Mouse (Mus musculus): ENCODE results near the gene Raly. TPM values are rescaled to one million over a fixed set of nuclear protein-coding genes. Genes with fewer than 3 reads are reported as not detected.
A peak's percentile ranks its signal among the peaks of the same experiment; 100 is the strongest.

The Raly gene
- 36.7 and 49.2 TPM in 2 replicates for polyA plus RNA-seq (2016; fragmentation: Nextera tagmentation; extraction: Ambion mirVana)

- H3K4me2 ChIP-seq (replicated peaks), result peak within 1 kb of the TSS; percentile 88
- H3K27me3 ChIP-seq (replicated peaks), result no peaks in the 10 kb centered on the region
- peak within 1 kb of the TSS; percentile 94 for H3K4me3 ChIP-seq
- H3K36me3 ChIP-seq, result no peaks in the 10 kb centered on the region
- peak within 1 kb of the TSS; percentile 82 for H3K27ac ChIP-seq
- peak within 1 kb of the TSS; percentile 95 for H3K9ac ChIP-seq
- H3K4me1 ChIP-seq, result peaks cover 25% of the 10 kb centered on the region
- ATAC-seq (ENCODE audit: low FRiP score, low read depth), result peak; percentile 98
- H3K9me3 ChIP-seq, result no peaks in the 10 kb centered on the region
- under 1% methylated on average over 82 of the region's 89 CpGs for WGBS
Measured at GRCm38 (mm10) chr2:154790656-154791483, at the start of gene Raly, which contains the start of gene a. Gene Raly, plus strand, starts transcription at chr2:154791096. Gene a, plus strand, starts transcription at chr2:154791402.

GRCm38 (mm10) chr2:154742911-154743819, 47.7 kb upstream of the Raly start:
- H3K9ac ChIP-seq, result no peak overlapping the region
- H3K9me3 ChIP-seq, result no peaks in the 10 kb centered on the region
- H3K4me2 ChIP-seq (replicated peaks), result no peak overlapping the region
- no peak overlapping the region for H3K4me3 ChIP-seq
- no peak for ATAC-seq (ENCODE audit: low FRiP score, low read depth)
- no peaks in the 10 kb centered on the region for H3K36me3 ChIP-seq
- H3K4me1 ChIP-seq, result 0 out of 2 replicates have a peak, but pooled peaks cover 3% of the 10 kb centered on the region
- 70% methylated on average over 10 of the region's 10 CpGs for WGBS
- no peak overlapping the region for H3K27ac ChIP-seq
- no peaks in the 10 kb centered on the region for H3K27me3 ChIP-seq (replicated peaks)

DNA sequence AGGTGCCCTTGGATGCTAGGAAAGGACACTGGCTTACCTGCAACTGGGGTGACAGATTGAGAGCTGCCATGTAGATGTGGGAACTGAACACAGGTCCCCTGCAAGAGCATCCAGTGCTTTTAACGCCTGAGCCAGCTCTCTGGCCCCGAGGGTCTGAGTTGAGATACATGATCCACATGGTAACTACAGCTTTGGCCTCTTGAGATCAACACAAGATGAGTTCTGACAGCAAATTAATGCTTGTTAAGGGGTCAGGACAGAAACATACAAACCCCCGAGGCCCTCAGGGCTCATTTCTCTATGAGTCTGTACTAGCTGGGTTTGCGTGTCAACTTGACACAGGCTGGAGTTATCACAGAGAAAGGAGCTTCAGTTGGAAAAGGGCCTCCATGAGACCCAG, 47.0 kb upstream of the Raly start:
- Histone ChIP-seq H3K36me3 (no peaks in the 10 kb centered on the region), H3K9me3 (no peaks in the 10 kb centered on the region), H3K27me3 (replicated peaks) (no peaks in the 10 kb centered on the region), H3K9ac (no peak overlapping the region), H3K4me3 (no peak overlapping the region), H3K27ac (no peak overlapping the region), H3K4me2 (replicated peaks) (no peak overlapping the region), H3K4me1 (peaks cover 9% of the 10 kb centered on the region; the same call in 1 of the 2 replicates)
- ATAC-seq (ENCODE audit: low FRiP score, low read depth), result no peak
- WGBS, result 70% methylated on average over 4 of the region's 4 CpGs

GRCm38 (mm10) chr2:154748383-154748782, 42.5 kb upstream of the Raly start:
- no peak for ATAC-seq (ENCODE audit: low FRiP score, low read depth)
- Histone ChIP-seq H3K27ac (no peak overlapping the region), H3K27me3 (replicated peaks) (no peaks in the 10 kb centered on the region; the same call in 1 of the 2 replicates), H3K9ac (no peak overlapping the region), H3K4me1 (peaks cover 21% of the 10 kb centered on the region), H3K4me2 (replicated peaks) (no peak overlapping the region), H3K9me3 (no peaks in the 10 kb centered on the region), H3K36me3 (no peaks in the 10 kb centered on the region), H3K4me3 (no peak overlapping the region)
- WGBS, result 83% methylated on average over 2 of the region's 2 CpGs

GRCm38 (mm10) chr2:154749046-154750036, 41.6 kb upstream of the Raly start:
- no peaks in the 10 kb centered on the region for H3K9me3 ChIP-seq
- peak; percentile 74 for ATAC-seq (ENCODE audit: low FRiP score, low read depth)
- 58% methylated on average over 23 of the region's 23 CpGs for WGBS
- no peaks in the 10 kb centered on the region for H3K36me3 ChIP-seq
- peak overlapping the region; percentile 20 for H3K4me2 ChIP-seq (replicated peaks)
- no peak overlapping the region for H3K27ac ChIP-seq
- H3K4me1 ChIP-seq, result peaks cover 21% of the 10 kb centered on the region
- H3K27me3 ChIP-seq (replicated peaks), result no peaks in the 10 kb centered on the region; the same call in 1 of the 2 replicates
- no peak overlapping the region for H3K9ac ChIP-seq
- no peak overlapping the region for H3K4me3 ChIP-seq

GRCm38 (mm10) chr2:154751924-154752323, 39.0 kb upstream of the Raly start:
- Histone ChIP-seq H3K27me3 (replicated peaks) (no peaks in the 10 kb centered on the region; the same call in 1 of the 2 replicates), H3K4me2 (replicated peaks) (no peak overlapping the region), H3K9me3 (no peaks in the 10 kb centered on the region), H3K4me1 (peaks cover 21% of the 10 kb centered on the region), H3K4me3 (no peak overlapping the region), H3K27ac (no peak overlapping the region), H3K9ac (no peak overlapping the region), H3K36me3 (no peaks in the 10 kb centered on the region)
- WGBS, result 54% methylated on average over 8 of the region's 8 CpGs
- ATAC-seq (ENCODE audit: low FRiP score, low read depth), result no peak

DNA sequence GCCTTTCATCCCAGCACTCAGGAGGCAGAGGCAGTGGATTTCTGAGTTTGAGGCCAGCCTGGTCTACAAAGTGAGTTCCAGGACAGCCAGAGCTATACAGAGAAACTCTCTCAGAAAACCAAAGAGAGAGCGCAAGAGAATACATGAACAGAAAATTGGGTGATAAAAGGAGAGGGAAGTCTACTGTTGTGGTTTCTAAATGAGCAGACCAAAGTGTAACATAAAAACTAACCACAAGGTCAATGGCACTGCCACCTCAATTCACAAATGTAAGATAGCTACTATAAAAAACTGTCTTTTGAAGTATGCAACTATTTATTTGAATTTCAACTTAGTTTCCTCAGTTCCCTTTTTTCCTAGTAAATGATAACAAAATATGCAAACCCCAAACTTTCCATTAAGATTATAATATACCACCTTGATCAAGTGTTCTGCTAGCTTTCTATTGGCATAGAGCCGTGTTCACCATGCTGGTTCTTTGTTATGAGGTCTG, 36.8 kb upstream of the Raly start:
- peaks cover 13% of the 10 kb centered on the region for H3K4me1 ChIP-seq
- WGBS, result 90% methylated on average over 2 of the region's 2 CpGs
- H3K4me3 ChIP-seq, result no peak overlapping the region
- no peak overlapping the region for H3K4me2 ChIP-seq (replicated peaks)
- H3K36me3 ChIP-seq, result no peaks in the 10 kb centered on the region
- no peak overlapping the region for H3K27ac ChIP-seq
- no peaks in the 10 kb centered on the region for H3K9me3 ChIP-seq
- ATAC-seq (ENCODE audit: low FRiP score, low read depth), result no peak
- H3K27me3 ChIP-seq (replicated peaks), result no peaks in the 10 kb centered on the region; the same call in 1 of the 2 replicates
- no peak overlapping the region for H3K9ac ChIP-seq

DNA sequence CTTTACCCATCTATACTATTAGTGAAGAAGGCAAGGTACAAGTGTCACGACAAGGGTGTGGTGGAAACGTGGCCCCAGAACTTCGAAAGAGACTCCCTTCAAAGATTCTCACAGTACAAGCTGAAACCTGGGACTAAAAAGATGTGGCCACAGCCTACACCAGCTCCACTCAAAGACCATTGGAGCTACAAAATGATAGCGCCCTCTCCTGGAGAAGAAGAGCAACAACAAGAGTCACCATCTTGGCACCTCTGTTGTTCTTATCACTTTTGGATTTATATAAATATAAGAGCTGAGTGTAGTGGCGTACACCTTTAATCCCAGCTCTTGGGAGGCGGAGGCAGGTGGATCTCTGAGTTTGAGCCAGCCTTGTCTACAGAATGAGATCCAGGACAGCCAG, 35.1 kb upstream of the Raly start:
- Histone ChIP-seq H3K27ac (no peak overlapping the region), H3K4me3 (no peak overlapping the region), H3K9me3 (no peaks in the 10 kb centered on the region), H3K4me2 (replicated peaks) (no peak overlapping the region), H3K36me3 (no peaks in the 10 kb centered on the region), H3K9ac (no peak overlapping the region), H3K27me3 (replicated peaks) (no peaks in the 10 kb centered on the region; the same call in 1 of the 2 replicates), H3K4me1 (peaks cover 5% of the 10 kb centered on the region; the same call in 1 of the 2 replicates)
- no peak for ATAC-seq (ENCODE audit: low FRiP score, low read depth)
- WGBS, result 58% methylated on average over 6 of the region's 6 CpGs

- Histone ChIP-seq H3K36me3 (no peaks in the 10 kb centered on the region), H3K9ac (no peak overlapping the region), H3K9me3 (no peaks in the 10 kb centered on the region), H3K4me2 (replicated peaks) (no peak overlapping the region), H3K27me3 (replicated peaks) (no peaks in the 10 kb centered on the region), H3K4me3 (no peak overlapping the region), H3K4me1 (no peaks in the 10 kb centered on the region), H3K27ac (no peak overlapping the region)
- no peak for ATAC-seq (ENCODE audit: low FRiP score, low read depth)
- 81% methylated on average over 5 of the region's 5 CpGs for WGBS
Measured at GRCm38 (mm10) chr2:154757691-154758090, 33.2 kb upstream of the Raly start.

GRCm38 (mm10) chr2:154758454-154758853, 32.4 kb upstream of the Raly start:
- H3K36me3 ChIP-seq, result no peaks in the 10 kb centered on the region

GRCm38 (mm10) chr2:154763226-154763625, 27.7 kb upstream of the Raly start:
- Histone ChIP-seq H3K4me3 (no peak overlapping the region), H3K36me3 (no peaks in the 10 kb centered on the region), H3K27ac (no peak overlapping the region), H3K4me2 (replicated peaks) (no peak overlapping the region), H3K9me3 (no peaks in the 10 kb centered on the region), H3K4me1 (no peaks in the 10 kb centered on the region), H3K9ac (no peak overlapping the region), H3K27me3 (replicated peaks) (no peaks in the 10 kb centered on the region)
- WGBS, result 88% methylated on average over 3 of the region's 3 CpGs
- no peak for ATAC-seq (ENCODE audit: low FRiP score, low read depth)

More at GRCm38 (mm10) chr2:154758454-154758853, 32.4 kb upstream of the Raly start:
- H3K4me2 ChIP-seq (replicated peaks), result no peak overlapping the region
- H3K9ac ChIP-seq, result no peak overlapping the region
- ATAC-seq (ENCODE audit: low FRiP score, low read depth), result no peak
- H3K4me3 ChIP-seq, result no peak overlapping the region
- WGBS, result 86% methylated on average over 1 of the region's 1 CpGs
- no peaks in the 10 kb centered on the region for H3K4me1 ChIP-seq
- no peaks in the 10 kb centered on the region for H3K27me3 ChIP-seq (replicated peaks)
- H3K9me3 ChIP-seq, result no peaks in the 10 kb centered on the region
- no peak overlapping the region for H3K27ac ChIP-seq
